Mouse (Mus musculus): ENCODE measurements at regions not wholly inside any gene's neighbourhood (a gene's known extent, or its start where the extent isn't known, plus 50 kb on each side); places are given as distances from the start of the nearest gene placed in this dataset.

GRCm38 (mm10) chr10:98857395-98857794, 56.8 kb upstream of the Atp2b1 start:
- DNase-seq: peak; percentile 99

- DNase-seq: no peak
These were observed 52.7 kb upstream of the Atp2b1 start for GRCm38 (mm10) chr10:98861521-98861920.

- DNase-seq: no peak
These were observed 51.5 kb upstream of the Atp2b1 start for GRCm38 (mm10) chr10:98862712-98863111.

- DNase-seq: no peak
These were observed 49.8 kb upstream of the Atp2b1 start for GRCm38 (mm10) chr10:98864384-98864783.
